Mouse (Mus musculus) mouse embryonic stem cell (cell line): ENCODE results near the gene Fam228a.
"Not testable (repeated sequence)": the region's sequence is repeated elsewhere in the genome, so short reads cannot be mapped to it uniquely, and the experiment has no call there.

ENCODE experiments used
- in situ Hi-C, 2 experiments: fragments of 300-500 bp; cut with MboI; formaldehyde crosslinking; loops; 1 replicate in 1 of 2; 3 replicates in 1 of 2; pipeline ENCODE4 v1.14.3; 2019 to 2020; ENCODE audit warnings: low sequenced_read_pairs in 2 of 2, low pct_unique_long_range_greater_than_20kb in 1 of 2, mixed read lengths in 1 of 2; ENCODE audit not compliant: unreplicated experiment in 1 of 2

The Fam228a gene

GRCm38 (mm10) chr12:4738031-4738576 lies at the start of gene Fam228a:
TSS of gene Fam228a (minus strand) at chr12:4738430.
- in situ Hi-C loops: no loop called here

GRCm38 (mm10) chr12:4784466-4784865 lies 46.2 kb upstream of the Fam228a start:
- in situ Hi-C loops: no loop called here

- in situ Hi-C loops: no loop called here
Measured at GRCm38 (mm10) chr12:4783598-4783997, 45.4 kb upstream of the Fam228a start.

- in situ Hi-C loops: not testable (repeated sequence)
Measured at GRCm38 (mm10) chr12:4781725-4782404, 43.6 kb upstream of the Fam228a start.

- in situ Hi-C loops: no loop called here
Measured at GRCm38 (mm10) chr12:4781270-4781669, 43.0 kb upstream of the Fam228a start.

- in situ Hi-C loops: no loop called here
Measured at GRCm38 (mm10) chr12:4780245-4780644, 42.0 kb upstream of the Fam228a start.

- in situ Hi-C loops: no loop called here
Measured at GRCm38 (mm10) chr12:4777734-4778133, 39.5 kb upstream of the Fam228a start.

GRCm38 (mm10) chr12:4775588-4775949 lies 37.3 kb upstream of the Fam228a start:
- in situ Hi-C loops: no loop called here

GRCm38 (mm10) chr12:4774895-4775587 lies 36.8 kb upstream of the Fam228a start:
- in situ Hi-C loops: no loop called here

- in situ Hi-C loops: no loop called here
Measured at GRCm38 (mm10) chr12:4769333-4769723, 31.1 kb upstream of the Fam228a start.

- in situ Hi-C loops: no loop called here
Measured at GRCm38 (mm10) chr12:4768492-4769332, 30.5 kb upstream of the Fam228a start, which contains the start of the genes Pfn4 and Fam228b. TSS of gene Pfn4 (plus strand) at chr12:4769022. TSS of gene Fam228b (minus strand) at chr12:4769267.

- in situ Hi-C loops: no loop called here
Measured at GRCm38 (mm10) chr12:4757060-4757459, 18.8 kb upstream of the Fam228a start.

- in situ Hi-C loops: not testable (repeated sequence)
Measured at GRCm38 (mm10) chr12:4754451-4754850, 16.2 kb upstream of the Fam228a start.

- in situ Hi-C loops: no loop called here
Measured at GRCm38 (mm10) chr12:4744486-4744885, 6.3 kb upstream of the Fam228a start.

- in situ Hi-C loops: no loop called here
Measured at GRCm38 (mm10) chr12:4742183-4742582, 4.0 kb upstream of the Fam228a start.

GRCm38 (mm10) chr12:4740823-4741222 lies 2.6 kb upstream of the Fam228a start:
- in situ Hi-C loops: no loop called here

GRCm38 (mm10) chr12:4732332-4732731 lies 5.9 kb downstream of the Fam228a start:
- in situ Hi-C loops: no loop called here

- in situ Hi-C loops: no loop called here
Measured at GRCm38 (mm10) chr12:4731629-4732028, 6.6 kb downstream of the Fam228a start.

GRCm38 (mm10) chr12:4729165-4729564 lies 9.1 kb downstream of the Fam228a start:
- in situ Hi-C loops: no loop called here
